Mouse (Mus musculus) ES-Bruce4 (cell line): ENCODE results near the gene Mrtfb.

Source experiments
- CTCF ChIP-seq: IDR thresholded peaks from one replicate; pipeline ENCODE4 v1.8.1; 2011; ENCODE audit warnings: low read depth, low read length
- POLR2A ChIP-seq: IDR thresholded peaks from one replicate; pipeline ENCODE4 v1.8.1; 2011; ENCODE audit warnings: low read length; ENCODE audit not compliant: insufficient read depth

DNA sequence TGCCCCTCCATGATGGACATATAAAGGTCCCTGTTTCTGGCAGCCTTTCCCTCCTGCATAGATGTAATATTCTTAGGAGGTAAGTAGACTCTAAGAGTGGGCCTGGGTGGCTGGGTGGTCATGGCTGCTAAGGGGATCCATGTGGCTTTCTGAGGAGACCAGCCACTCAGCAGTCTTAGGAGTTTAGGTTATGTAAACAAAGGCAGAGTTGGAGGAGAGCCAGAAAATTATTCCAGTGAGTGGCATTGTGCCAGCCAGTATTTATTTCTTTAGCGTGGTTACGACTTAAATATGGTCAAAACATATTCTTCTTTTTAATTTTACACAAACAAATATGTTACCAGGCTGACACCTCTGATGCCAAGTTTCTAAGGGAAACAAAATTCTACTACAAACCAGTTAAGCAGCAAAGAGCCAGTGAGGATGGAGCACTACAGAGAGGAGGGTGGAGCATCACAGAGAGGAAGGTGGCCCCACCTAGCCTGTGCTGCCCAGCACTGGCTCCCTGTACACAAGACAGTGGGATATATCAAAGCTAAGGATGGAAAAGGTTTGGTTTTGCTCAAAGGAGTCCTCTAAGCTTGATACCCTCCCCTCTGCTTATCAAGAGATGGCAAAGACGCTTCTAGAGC lies 204.6 kb downstream of the Mrtfb start:
- TF ChIP-seq CTCF (no peak), POLR2A (no peak)
